In the genomic region with DNA sequence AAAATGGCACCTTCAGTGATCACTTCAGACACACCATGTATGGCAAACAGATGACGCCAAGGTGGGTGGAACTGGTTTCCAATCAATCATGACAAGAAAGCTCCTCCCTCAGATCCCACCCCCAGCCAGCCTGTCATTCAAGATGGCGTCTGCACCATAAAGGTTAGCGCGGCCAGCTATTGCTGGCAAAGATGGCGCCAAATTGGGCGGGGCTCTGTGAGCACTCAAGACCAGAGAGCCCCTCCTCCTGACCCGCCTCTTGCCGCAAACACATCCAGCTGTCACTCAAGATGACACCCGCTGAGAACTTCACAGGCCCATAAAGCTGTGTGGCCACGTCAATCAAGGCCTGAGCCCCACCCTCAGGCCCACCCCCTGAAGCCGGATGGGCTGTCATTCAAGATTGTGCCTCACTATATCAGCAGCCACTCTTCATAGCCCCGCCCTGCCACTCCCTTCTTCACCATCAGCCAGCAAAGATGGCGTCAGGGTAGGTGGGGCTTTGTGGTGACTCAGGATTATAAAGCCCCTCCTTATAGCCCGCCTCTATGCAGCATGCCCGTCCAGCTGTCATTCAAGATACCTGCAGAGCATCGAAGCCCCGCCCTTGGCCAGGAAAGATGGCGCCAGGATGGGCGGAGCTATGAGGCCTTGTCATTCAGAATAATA, we compare ENCODE assay signal across 8 mouse cellular contexts. TPM values are rescaled to one million over a fixed set of nuclear protein-coding genes. Genes with fewer than 3 reads are reported as not detected.
DNase-seq lines count a peak whose midpoint lies in the region; ATAC-seq and TF ChIP-seq lines count a peak whose summit lies in the region.

No protein-coding gene starts in this region.

- peak; percentile 76 for ATAC-seq in heart, embryonic 13.5 days (ENCODE audit: extremely low read depth, insufficient number of reproducible peaks, low FRiP score, low TSS enrichment)
- ATAC-seq in kidney, postnatal 0 days (replicated peaks; ENCODE audit: low FRiP score, low read depth), result peak; percentile 86
- ATAC-seq in neural tube, embryonic 12.5 days (ENCODE audit: low FRiP score, low read depth), result peak; percentile 79

- peaks cover 43% of the 10 kb centered on the region for H3K9me3 ChIP-seq in forebrain, embryonic 10.5 days
- H3K9me3 ChIP-seq in heart, embryonic 13.5 days, result peaks cover 26% of the 10 kb centered on the region
- H3K9me3 ChIP-seq in kidney, postnatal 0 days (replicated peaks; ENCODE audit: low read length), result no peaks in the 10 kb centered on the region; the same call in 1 of the 2 replicates
- peaks cover 31% of the 10 kb centered on the region for H3K9me3 ChIP-seq in neural tube, embryonic 12.5 days

- peaks cover 29% of the 10 kb centered on the region for H3K36me3 ChIP-seq in forebrain, embryonic 10.5 days (replicated peaks)
- H3K36me3 ChIP-seq in heart, embryonic 13.5 days, result peaks cover 31% of the 10 kb centered on the region
- no peaks in the 10 kb centered on the region; the same call in 1 of the 2 replicates for H3K36me3 ChIP-seq in kidney, postnatal 0 days (ENCODE audit: insufficient read depth, low read length)
- peaks cover 10% of the 10 kb centered on the region; the same call in 1 of the 2 replicates for H3K36me3 ChIP-seq in neural tube, embryonic 12.5 days

- H3K27ac ChIP-seq in forebrain, embryonic 10.5 days, result peak overlapping the region; percentile 88
- H3K27ac ChIP-seq in heart, embryonic 13.5 days (replicated peaks), result peak overlapping the region; percentile 94
- H3K27ac ChIP-seq in kidney, postnatal 0 days, result peak overlapping the region; percentile 87
- H3K27ac ChIP-seq in neural tube, embryonic 12.5 days, result peak overlapping the region; percentile 79

- peak overlapping the region; percentile 62; the same call in 1 of the 2 replicates for H3K9ac ChIP-seq in heart, embryonic 13.5 days
- H3K9ac ChIP-seq in kidney, postnatal 0 days (ENCODE audit: low read depth, low read length), result no peak overlapping the region
- H3K9ac ChIP-seq in neural tube, embryonic 12.5 days, result no peak overlapping the region

- peak overlapping the region; percentile 60 for H3K4me3 ChIP-seq in forebrain, embryonic 10.5 days
- H3K4me3 ChIP-seq in heart, embryonic 13.5 days, result peak overlapping the region; percentile 76
- H3K4me3 ChIP-seq in kidney, postnatal 0 days (replicated peaks; ENCODE audit: low read depth, low read length), result peak overlapping the region; percentile 49
- peak overlapping the region; percentile 23 for H3K4me3 ChIP-seq in neural tube, embryonic 12.5 days

- peak overlapping the region; percentile 68 for H3K4me2 ChIP-seq in heart, embryonic 13.5 days
- peak overlapping the region; percentile 48; the same call in 1 of the 2 replicates for H3K4me2 ChIP-seq in kidney, postnatal 0 days (ENCODE audit: low read length)
- peak overlapping the region; percentile 58 for H3K4me2 ChIP-seq in neural tube, embryonic 12.5 days (replicated peaks)

- H3K27me3 ChIP-seq in forebrain, embryonic 10.5 days (ENCODE audit: poor library complexity, severe bottlenecking), result no peaks in the 10 kb centered on the region
- H3K27me3 ChIP-seq in heart, embryonic 13.5 days (replicated peaks), result no peaks in the 10 kb centered on the region
- H3K27me3 ChIP-seq in kidney, postnatal 0 days (ENCODE audit: insufficient read depth, low read length), result no peaks in the 10 kb centered on the region
- H3K27me3 ChIP-seq in neural tube, embryonic 12.5 days (replicated peaks), result no peaks in the 10 kb centered on the region

- TF ChIP-seq CTCF in kidney, postnatal 0 days (IDR thresholded peaks at IDR 0.05; ENCODE audit: low read depth), result no peak

- peaks cover 8% of the 10 kb centered on the region for H3K4me1 ChIP-seq in forebrain, embryonic 10.5 days
- 0 out of 2 replicates have a peak, but pooled peaks cover 8% of the 10 kb centered on the region for H3K4me1 ChIP-seq in heart, embryonic 13.5 days
- no peaks in the 10 kb centered on the region for H3K4me1 ChIP-seq in kidney, postnatal 0 days (replicated peaks; ENCODE audit: insufficient read depth, low read length)
- no peaks in the 10 kb centered on the region for H3K4me1 ChIP-seq in neural tube, embryonic 12.5 days

- DNase-seq in ES-CJ7 (ENCODE audit: low read depth, low spot score), result peak; percentile 97
- DNase-seq in c-Kit-negative CD71-positive TER-119-positive erythroid progenitor cells, embryonic 14.5 days (ENCODE audit: low read depth, low spot score), result peak; percentile 59
- DNase-seq in forebrain, embryonic 10.5 days (ENCODE audit: extremely low spot score, low spot score), result peak; percentile 88
- peak; percentile 96 for DNase-seq in kidney, postnatal 0 days (ENCODE audit: low spot score)
- peak; percentile 84 for DNase-seq in liver
- DNase-seq in urinary bladder, postnatal 10 days (ENCODE audit: low spot score), result peak; percentile 56

- WGBS in forebrain, embryonic 10.5 days, result 52% methylated on average over 19 of the region's 19 CpGs
- 44% methylated on average over 19 of the region's 19 CpGs for WGBS in heart, embryonic 13.5 days
- WGBS in kidney, postnatal 0 days, result 52% methylated on average over 19 of the region's 19 CpGs
- WGBS in neural tube, embryonic 12.5 days, result 52% methylated on average over 19 of the region's 19 CpGs

RNA-seq across cellular contexts. Expression of a gene that starts 1.8 kb away (rescaled TPM):
- 89.4 and 101 TPM in 2 replicates for polyA plus RNA-seq in forebrain, embryonic 10.5 days (2016; fragmentation: Nextera tagmentation; extraction: Ambion mirVana)
- polyA plus RNA-seq in heart, embryonic 13.5 days (2015; fragmentation: Nextera tagmentation; extraction: Ambion mirVana), result 92.0 and 106 TPM in 2 replicates
- 73.5 and 75.8 TPM in 2 replicates for polyA plus RNA-seq in kidney, postnatal 0 days (2015; fragmentation: Nextera tagmentation; extraction: Ambion mirVana)
- 104 and 116 TPM in 2 replicates for polyA plus RNA-seq in neural tube, embryonic 12.5 days (2016; fragmentation: Nextera tagmentation; extraction: Ambion mirVana)

RNA-seq across cellular contexts. Expression of a gene that starts 2.0 kb away (rescaled TPM):
- polyA plus RNA-seq in forebrain, embryonic 10.5 days (2016; fragmentation: Nextera tagmentation; extraction: Ambion mirVana), result 7.4 and 7.9 TPM in 2 replicates
- polyA plus RNA-seq in heart, embryonic 13.5 days (2015; fragmentation: Nextera tagmentation; extraction: Ambion mirVana), result 7.4 and 7.8 TPM in 2 replicates
- polyA plus RNA-seq in kidney, postnatal 0 days (2015; fragmentation: Nextera tagmentation; extraction: Ambion mirVana), result 1.6 and 1.7 TPM in 2 replicates
- 17.3 and 17.5 TPM in 2 replicates for polyA plus RNA-seq in neural tube, embryonic 12.5 days (2016; fragmentation: Nextera tagmentation; extraction: Ambion mirVana)

RNA-seq across cellular contexts. Expression of a gene that starts 32.1 kb away (rescaled TPM):
- polyA plus RNA-seq in forebrain, embryonic 10.5 days (2016; fragmentation: Nextera tagmentation; extraction: Ambion mirVana), result 0.12 and 0.39 TPM in 2 replicates
- polyA plus RNA-seq in heart, embryonic 13.5 days (2015; fragmentation: Nextera tagmentation; extraction: Ambion mirVana), result 8.3 and 9.0 TPM in 2 replicates
- polyA plus RNA-seq in kidney, postnatal 0 days (2015; fragmentation: Nextera tagmentation; extraction: Ambion mirVana), result 2.6 and 2.8 TPM in 2 replicates
- 1.1 and 1.5 TPM in 2 replicates for polyA plus RNA-seq in neural tube, embryonic 12.5 days (2016; fragmentation: Nextera tagmentation; extraction: Ambion mirVana)

Comparison
In these comparisons a context has a peak if more than half of its experiments do, and no peak if none do; other contexts are left out.
1. Peak in every context shown above with its lines: DNase-seq, ATAC-seq, H3K4me3 ChIP-seq and H3K27ac ChIP-seq.
2. H3K4me3 ChIP-seq: peak in every context shown above with its lines; median percentile 76 in heart, embryonic 13.5 days; 60 in forebrain, embryonic 10.5 days; 49 in kidney, postnatal 0 days; 23 in neural tube, embryonic 12.5 days.